Mouse (Mus musculus): Measurements from ENCODE around the gene Tecpr2. TPM values are rescaled to one million over a fixed set of nuclear protein-coding genes. Genes with fewer than 3 reads are reported as not detected.
A peak's percentile ranks its signal among the peaks of the same experiment; 100 is the strongest.

Tecpr2 gene
- polyA plus RNA-seq, 1 experiment from 2014 or later: 2.3 TPM

GRCm38 (mm10) chr12:110979808-110980207, 90.7 kb downstream of the Tecpr2 start:
- Histone ChIP-seq H3K9ac (ENCODE audit: low read length) (no peak overlapping the region), H3K4me3 (ENCODE audit: control insufficient read depth in 1 of 2, insufficient read depth in 1 of 2, low read depth in 1 of 2, low read length in 2 of 2) (no peak overlapping the region), H3K4me2 (ENCODE audit: low read length) (peak overlapping the region; percentile 92), H3K36me3 (ENCODE audit: control insufficient read depth, insufficient read depth, low read length) (peaks cover 26% of the 10 kb centered on the region), H3K27ac (replicated peaks in 1 of 2; ENCODE audit: control insufficient read depth in 1 of 2, insufficient read depth in 1 of 2, low read depth in 2 of 2, low read length in 2 of 2) (peak overlapping the region in 1 of 2 experiments; percentile 85; a peak in 1 of 4 replicates), H3K4me1 (ENCODE audit: control insufficient read depth in 2 of 2, insufficient read depth in 2 of 2, low read length in 2 of 2) (peaks cover 8 to 9% of the 10 kb centered on the region in 2 experiments), H3K27me3 (ENCODE audit: control insufficient read depth, insufficient read depth, low read length) (no peaks in the 10 kb centered on the region), H3K9me3 (ENCODE audit: control insufficient read depth, low read length) (no peaks in the 10 kb centered on the region)
- ATAC-seq (ENCODE audit: insufficient number of reproducible peaks, insufficient read depth, low FRiP score, low read depth): no peak
- 75% methylated on average over 3 of the region's 3 CpGs for WGBS

GRCm38 (mm10) chr12:110981736-110982135, 92.7 kb downstream of the Tecpr2 start:
- H3K4me1 ChIP-seq (ENCODE audit: control insufficient read depth in 2 of 2, insufficient read depth in 2 of 2, low read length in 2 of 2): peaks cover 8% of the 10 kb centered on the region in 2 experiments
- H3K27me3 ChIP-seq (ENCODE audit: control insufficient read depth, insufficient read depth, low read length): no peaks in the 10 kb centered on the region
- no peak overlapping the region for H3K27ac ChIP-seq (replicated peaks in 1 of 2; ENCODE audit: control insufficient read depth in 1 of 2, insufficient read depth in 1 of 2, low read depth in 2 of 2, low read length in 2 of 2)
- no peaks in the 10 kb centered on the region for H3K9me3 ChIP-seq (ENCODE audit: control insufficient read depth, low read length)
- ATAC-seq (ENCODE audit: insufficient number of reproducible peaks, insufficient read depth, low FRiP score, low read depth): no peak
- H3K4me3 ChIP-seq (ENCODE audit: control insufficient read depth in 1 of 2, insufficient read depth in 1 of 2, low read depth in 1 of 2, low read length in 2 of 2): no peak overlapping the region
- peaks cover 6% of the 10 kb centered on the region for H3K36me3 ChIP-seq (ENCODE audit: control insufficient read depth, insufficient read depth, low read length)
- H3K4me2 ChIP-seq (ENCODE audit: low read length): no peak overlapping the region
- no peak overlapping the region for H3K9ac ChIP-seq (ENCODE audit: low read length)
- WGBS: 75% methylated on average over 3 of the region's 3 CpGs

GRCm38 (mm10) chr12:110983083-110983482, 94.0 kb downstream of the Tecpr2 start:
- 83% methylated on average over 8 of the region's 8 CpGs for WGBS
- no peak overlapping the region for H3K9ac ChIP-seq (ENCODE audit: low read length)
- H3K4me2 ChIP-seq (ENCODE audit: low read length): no peak overlapping the region
- H3K36me3 ChIP-seq (ENCODE audit: control insufficient read depth, insufficient read depth, low read length): no peaks in the 10 kb centered on the region
- no peak for ATAC-seq (ENCODE audit: insufficient number of reproducible peaks, insufficient read depth, low FRiP score, low read depth)
- no peaks in the 10 kb centered on the region for H3K27me3 ChIP-seq (ENCODE audit: control insufficient read depth, insufficient read depth, low read length)
- no peaks in the 10 kb centered on the region for H3K9me3 ChIP-seq (ENCODE audit: control insufficient read depth, low read length)
- peaks cover 4 to 5% of the 10 kb centered on the region in 2 experiments for H3K4me1 ChIP-seq (ENCODE audit: control insufficient read depth in 2 of 2, insufficient read depth in 2 of 2, low read length in 2 of 2)
- H3K4me3 ChIP-seq (ENCODE audit: control insufficient read depth in 1 of 2, insufficient read depth in 1 of 2, low read depth in 1 of 2, low read length in 2 of 2): no peak overlapping the region
- H3K27ac ChIP-seq (replicated peaks in 1 of 2; ENCODE audit: control insufficient read depth in 1 of 2, insufficient read depth in 1 of 2, low read depth in 2 of 2, low read length in 2 of 2): no peak overlapping the region

- Histone ChIP-seq H3K9ac (ENCODE audit: low read length) (no peak overlapping the region), H3K9me3 (ENCODE audit: control insufficient read depth, low read length) (no peaks in the 10 kb centered on the region), H3K4me1 (ENCODE audit: control insufficient read depth in 2 of 2, insufficient read depth in 2 of 2, low read length in 2 of 2) (peaks cover 2 to 3% of the 10 kb centered on the region in 2 experiments; a peak in 3 of 4 replicates), H3K27me3 (ENCODE audit: control insufficient read depth, insufficient read depth, low read length) (no peaks in the 10 kb centered on the region), H3K4me2 (ENCODE audit: low read length) (no peak overlapping the region), H3K27ac (replicated peaks in 1 of 2; ENCODE audit: control insufficient read depth in 1 of 2, insufficient read depth in 1 of 2, low read depth in 2 of 2, low read length in 2 of 2) (no peak overlapping the region), H3K4me3 (ENCODE audit: control insufficient read depth in 1 of 2, insufficient read depth in 1 of 2, low read depth in 1 of 2, low read length in 2 of 2) (no peak overlapping the region), H3K36me3 (ENCODE audit: control insufficient read depth, insufficient read depth, low read length) (no peaks in the 10 kb centered on the region)
- ATAC-seq (ENCODE audit: insufficient number of reproducible peaks, insufficient read depth, low FRiP score, low read depth): no peak
- WGBS: 63% methylated on average over 8 of the region's 8 CpGs
Observed at GRCm38 (mm10) chr12:110983714-110984113, 94.7 kb downstream of the Tecpr2 start.

GRCm38 (mm10) chr12:110984598-110984997, 95.5 kb downstream of the Tecpr2 start:
- ATAC-seq (ENCODE audit: insufficient number of reproducible peaks, insufficient read depth, low FRiP score, low read depth): no peak
- Histone ChIP-seq H3K4me1 (ENCODE audit: control insufficient read depth in 2 of 2, insufficient read depth in 2 of 2, low read length in 2 of 2) (no peaks in the 10 kb centered on the region; a peak in 1 of 4 replicates), H3K27ac (replicated peaks in 1 of 2; ENCODE audit: control insufficient read depth in 1 of 2, insufficient read depth in 1 of 2, low read depth in 2 of 2, low read length in 2 of 2) (no peak overlapping the region), H3K4me2 (ENCODE audit: low read length) (no peak overlapping the region), H3K9ac (ENCODE audit: low read length) (no peak overlapping the region), H3K27me3 (ENCODE audit: control insufficient read depth, insufficient read depth, low read length) (no peaks in the 10 kb centered on the region), H3K9me3 (ENCODE audit: control insufficient read depth, low read length) (no peaks in the 10 kb centered on the region), H3K4me3 (ENCODE audit: control insufficient read depth in 1 of 2, insufficient read depth in 1 of 2, low read depth in 1 of 2, low read length in 2 of 2) (no peak overlapping the region), H3K36me3 (ENCODE audit: control insufficient read depth, insufficient read depth, low read length) (no peaks in the 10 kb centered on the region)
- WGBS: 65% methylated on average over 4 of the region's 4 CpGs

- H3K4me1 ChIP-seq (ENCODE audit: control insufficient read depth in 2 of 2, insufficient read depth in 2 of 2, low read length in 2 of 2): no peaks in the 10 kb centered on the region
- no peak overlapping the region for H3K4me2 ChIP-seq (ENCODE audit: low read length)
- WGBS: 83% methylated on average over 9 of the region's 9 CpGs
- ATAC-seq (ENCODE audit: insufficient number of reproducible peaks, insufficient read depth, low FRiP score, low read depth): no peak
- no peak overlapping the region for H3K4me3 ChIP-seq (ENCODE audit: control insufficient read depth in 1 of 2, insufficient read depth in 1 of 2, low read depth in 1 of 2, low read length in 2 of 2)
- H3K27ac ChIP-seq (replicated peaks in 1 of 2; ENCODE audit: control insufficient read depth in 1 of 2, insufficient read depth in 1 of 2, low read depth in 2 of 2, low read length in 2 of 2): no peak overlapping the region
- H3K27me3 ChIP-seq (ENCODE audit: control insufficient read depth, insufficient read depth, low read length): no peaks in the 10 kb centered on the region
- H3K9me3 ChIP-seq (ENCODE audit: control insufficient read depth, low read length): no peaks in the 10 kb centered on the region
- H3K36me3 ChIP-seq (ENCODE audit: control insufficient read depth, insufficient read depth, low read length): no peaks in the 10 kb centered on the region
- no peak overlapping the region for H3K9ac ChIP-seq (ENCODE audit: low read length)
Observed at GRCm38 (mm10) chr12:110985141-110985540, 96.1 kb downstream of the Tecpr2 start.

- H3K27ac ChIP-seq (replicated peaks in 1 of 2; ENCODE audit: control insufficient read depth in 1 of 2, insufficient read depth in 1 of 2, low read depth in 2 of 2, low read length in 2 of 2): no peak overlapping the region
- no peaks in the 10 kb centered on the region for H3K9me3 ChIP-seq (ENCODE audit: control insufficient read depth, low read length)
- ATAC-seq (ENCODE audit: insufficient number of reproducible peaks, insufficient read depth, low FRiP score, low read depth): no peak
- H3K27me3 ChIP-seq (ENCODE audit: control insufficient read depth, insufficient read depth, low read length): no peaks in the 10 kb centered on the region
- 77% methylated on average over 11 of the region's 11 CpGs for WGBS
- H3K4me2 ChIP-seq (ENCODE audit: low read length): no peak overlapping the region
- peaks cover 0 to 5% of the 10 kb centered on the region in 2 experiments; a peak in 2 of 4 replicates for H3K4me1 ChIP-seq (ENCODE audit: control insufficient read depth in 2 of 2, insufficient read depth in 2 of 2, low read length in 2 of 2)
- no peaks in the 10 kb centered on the region for H3K36me3 ChIP-seq (ENCODE audit: control insufficient read depth, insufficient read depth, low read length)
- H3K4me3 ChIP-seq (ENCODE audit: control insufficient read depth in 1 of 2, insufficient read depth in 1 of 2, low read depth in 1 of 2, low read length in 2 of 2): no peak overlapping the region
- H3K9ac ChIP-seq (ENCODE audit: low read length): no peak overlapping the region
Observed at GRCm38 (mm10) chr12:110986536-110987425, 97.7 kb downstream of the Tecpr2 start.
